Mouse (Mus musculus): Measurements from ENCODE around the gene Smim11. TPM values are rescaled to one million over a fixed set of nuclear protein-coding genes. Genes with fewer than 3 reads are reported as not detected.
A peak's percentile ranks its signal among the peaks of the same experiment; 100 is the strongest.

Gene Smim11
- total RNA-seq (2015; ENCODE audit: low replicate concordance) (7.5 and 50.1 TPM in 2 replicates), total RNA-seq (2017; ENCODE audit: low replicate concordance) (20.7 and 28.7 TPM in 2 replicates)

DNA sequence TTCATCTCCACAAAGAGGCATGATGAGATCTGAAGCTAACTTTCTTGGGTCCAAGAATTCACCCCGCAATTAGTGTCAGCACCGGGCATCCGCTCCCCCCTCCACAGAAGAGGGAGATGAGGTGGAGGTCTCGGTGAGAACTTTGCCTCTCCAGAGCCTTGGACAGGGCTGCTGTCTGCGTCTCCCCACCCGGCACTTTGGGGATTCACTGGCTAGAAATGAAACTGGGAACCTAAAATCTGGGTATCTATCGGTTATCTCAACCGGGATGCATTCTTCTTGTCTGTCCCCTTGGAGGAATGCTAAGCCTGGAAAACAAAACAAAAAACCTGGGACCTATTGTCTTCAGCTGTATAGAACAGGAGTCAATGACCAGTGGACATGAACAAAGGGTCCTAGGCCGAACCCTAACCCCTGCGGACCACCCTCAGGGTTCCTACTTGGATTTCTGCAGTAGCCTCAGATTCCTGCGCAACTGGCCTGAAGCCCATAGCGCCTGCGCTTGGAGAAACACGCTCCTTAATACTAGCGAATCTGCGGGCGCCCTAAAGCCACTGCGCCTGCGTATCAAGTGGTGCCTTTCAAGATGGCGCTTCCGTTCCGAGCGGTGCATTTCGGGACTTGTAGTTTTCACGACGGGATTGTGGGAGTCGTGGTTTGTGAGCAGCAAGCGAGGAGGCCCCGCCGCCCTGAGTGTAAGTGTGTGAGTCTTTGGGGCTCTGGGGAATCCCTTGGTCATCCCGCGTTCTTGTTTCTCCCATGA, at the start of gene Smim11:
Smim11 (plus strand) TSS at position 638 of the 763 bp plus-strand sequence.
- ATAC-seq (replicated peaks; ENCODE audit: low FRiP score, poor library complexity, severe bottlenecking) = peak; percentile 94

- no peak for ATAC-seq (replicated peaks; ENCODE audit: low FRiP score, poor library complexity, severe bottlenecking)
These were observed 46.8 kb upstream of the Smim11 start for GRCm38 (mm10) chr16:92254316-92254715.

DNA sequence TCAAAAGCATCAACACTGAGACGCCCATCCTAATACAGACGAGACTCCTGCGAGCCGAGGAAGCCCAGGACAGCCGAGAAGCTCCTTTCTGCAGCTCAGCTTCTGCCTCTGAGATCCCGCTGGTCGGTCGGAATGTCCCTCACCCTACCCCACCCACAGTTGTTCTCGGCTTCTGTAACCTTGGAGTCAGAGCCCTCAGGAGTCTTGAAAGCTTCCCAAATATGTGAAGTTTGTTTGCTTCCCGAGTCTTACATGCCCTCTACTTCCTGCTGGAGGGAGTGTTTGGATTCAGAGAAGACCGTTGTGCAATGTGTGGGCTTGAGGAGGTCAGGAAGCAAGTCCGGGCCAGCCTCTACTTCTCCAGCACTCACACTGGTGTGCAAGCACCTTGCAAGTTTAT, 33.2 kb upstream of the Smim11 start:
- no peak for ATAC-seq (replicated peaks; ENCODE audit: low FRiP score, poor library complexity, severe bottlenecking)

GRCm38 (mm10) chr16:92274516-92274915, 26.6 kb upstream of the Smim11 start:
- ATAC-seq (replicated peaks; ENCODE audit: low FRiP score, poor library complexity, severe bottlenecking) = no peak

DNA sequence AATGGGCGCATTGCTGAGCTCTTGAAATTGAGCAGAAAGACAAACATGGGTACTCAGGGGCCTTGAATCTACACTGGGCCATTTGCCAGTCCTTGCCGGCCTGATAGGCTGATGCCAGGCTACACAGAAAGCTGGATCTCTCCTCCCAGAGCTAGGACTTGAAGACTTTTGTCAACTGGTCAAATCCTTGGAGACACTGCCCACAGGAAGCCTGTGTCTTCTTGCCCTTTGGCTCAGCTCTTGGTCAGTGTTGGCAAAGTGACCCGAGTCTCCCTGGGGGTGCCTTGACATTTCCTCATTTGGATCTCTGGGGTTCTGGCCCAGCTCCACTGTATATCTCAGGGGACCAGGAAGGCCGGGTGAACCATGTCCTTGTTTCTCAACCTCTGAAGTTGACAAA, 25.6 kb upstream of the Smim11 start:
- ATAC-seq (replicated peaks; ENCODE audit: low FRiP score, poor library complexity, severe bottlenecking) = no peak

GRCm38 (mm10) chr16:92282671-92283070, 18.4 kb upstream of the Smim11 start:
- no peak for ATAC-seq (replicated peaks; ENCODE audit: low FRiP score, poor library complexity, severe bottlenecking)

GRCm38 (mm10) chr16:92285068-92285467, 16.0 kb upstream of the Smim11 start:
- no peak for ATAC-seq (replicated peaks; ENCODE audit: low FRiP score, poor library complexity, severe bottlenecking)

DNA sequence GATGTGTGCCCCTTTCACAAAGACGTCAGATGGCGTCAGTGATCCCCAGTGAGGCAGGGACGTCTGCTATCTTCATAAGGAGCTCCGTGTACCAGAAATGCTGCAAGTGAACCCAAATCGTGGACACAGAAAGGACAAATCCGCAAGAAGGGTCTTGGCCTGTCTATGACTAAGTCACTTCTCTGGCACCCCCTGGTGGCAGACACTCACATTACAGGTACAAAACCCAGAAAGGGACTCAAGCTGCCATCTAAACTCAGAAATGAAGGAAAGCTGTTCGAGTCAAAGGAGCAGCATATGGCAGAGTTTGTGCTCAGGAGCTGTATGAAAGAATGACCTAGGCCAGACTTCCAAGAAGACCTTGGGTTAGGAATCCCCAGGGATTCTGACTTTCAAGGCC, 14.5 kb upstream of the Smim11 start:
- peak; percentile 62; the same call in 1 of the 2 replicates for ATAC-seq (replicated peaks; ENCODE audit: low FRiP score, poor library complexity, severe bottlenecking)

DNA sequence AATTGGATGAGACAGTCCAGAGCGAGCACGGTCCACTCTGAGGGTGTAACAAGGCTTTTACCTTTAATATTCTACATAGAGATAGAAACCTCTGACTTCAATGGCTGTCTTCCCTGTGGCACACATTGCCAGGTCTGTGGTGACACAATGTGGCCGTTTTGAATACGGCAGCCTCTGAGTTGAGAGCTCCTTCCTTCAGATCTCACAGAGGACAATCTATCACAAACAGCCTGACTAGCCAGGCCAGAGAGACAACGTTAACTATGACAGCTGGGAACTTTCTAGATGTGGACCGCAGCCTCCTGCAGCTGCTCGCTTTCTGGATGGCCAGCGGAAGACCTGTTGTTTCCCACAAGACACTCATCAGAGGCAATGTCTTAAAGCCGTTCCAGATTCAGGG, 12.3 kb upstream of the Smim11 start:
- ATAC-seq (replicated peaks; ENCODE audit: low FRiP score, poor library complexity, severe bottlenecking) = no peak

DNA sequence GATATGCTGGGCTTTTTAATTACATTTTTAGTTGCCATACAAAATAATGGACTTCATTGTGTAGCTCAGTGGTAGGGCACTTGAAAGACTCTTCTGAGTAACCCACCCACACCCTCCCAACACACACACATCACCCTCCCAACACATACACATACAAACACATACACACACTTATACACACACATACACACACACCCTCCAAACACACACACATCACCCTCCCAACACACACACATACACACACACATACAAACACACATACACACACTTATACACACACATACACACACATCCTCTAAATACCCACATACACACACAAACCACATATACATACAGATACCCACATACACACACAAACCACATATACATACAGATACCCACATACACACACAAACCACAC, 11.0 kb upstream of the Smim11 start:
- ATAC-seq (replicated peaks; ENCODE audit: low FRiP score, poor library complexity, severe bottlenecking) = no peak

DNA sequence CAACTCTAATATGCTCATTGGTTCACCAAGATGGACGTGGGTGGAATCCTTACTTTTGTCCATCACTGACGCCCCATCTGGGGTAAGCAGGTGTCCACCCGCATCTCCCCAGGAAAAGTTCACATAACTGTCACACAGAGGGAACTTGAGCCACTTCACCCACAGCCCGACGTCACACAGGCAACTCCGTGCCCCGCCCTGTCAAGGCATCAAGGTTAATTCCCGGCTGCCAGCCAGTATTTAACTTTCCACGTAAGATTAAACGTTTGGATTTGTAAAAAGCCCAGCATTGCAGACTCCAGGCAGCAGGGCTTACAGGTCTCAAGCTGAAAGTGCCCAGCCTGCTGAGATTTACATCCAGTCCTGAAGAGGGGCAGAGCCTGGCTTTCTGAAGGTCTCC, 9.0 kb upstream of the Smim11 start, which contains the start of gene Kcne2:
Kcne2 (plus strand) TSS at position 289 of the 400 bp plus-strand sequence.
- no peak for ATAC-seq (replicated peaks; ENCODE audit: low FRiP score, poor library complexity, severe bottlenecking)

- no peak for ATAC-seq (replicated peaks; ENCODE audit: low FRiP score, poor library complexity, severe bottlenecking)
These were observed 6.7 kb upstream of the Smim11 start for GRCm38 (mm10) chr16:92294267-92294970.

DNA sequence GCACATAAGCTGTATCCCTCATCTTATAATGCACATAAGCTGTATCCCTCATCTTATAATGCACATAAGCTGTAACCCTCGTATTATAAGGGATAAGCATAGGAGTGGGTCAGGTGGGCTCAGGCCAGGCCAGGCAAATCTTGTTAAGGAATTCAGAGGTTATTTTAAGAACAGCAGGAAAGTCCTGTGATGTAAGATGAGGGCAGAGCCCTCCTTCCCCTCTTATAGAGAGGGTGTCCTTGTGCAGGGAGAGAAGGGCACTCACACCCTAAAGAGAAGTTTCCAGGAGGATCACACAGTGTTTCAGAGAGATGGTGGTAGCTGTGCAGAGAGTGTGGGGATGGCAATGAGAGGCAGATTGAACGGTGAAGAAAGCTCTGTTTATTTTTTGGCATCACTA, 5.8 kb upstream of the Smim11 start:
- ATAC-seq (replicated peaks; ENCODE audit: low FRiP score, poor library complexity, severe bottlenecking) = no peak

- peak; percentile 71 for ATAC-seq (replicated peaks; ENCODE audit: low FRiP score, poor library complexity, severe bottlenecking)
These were observed 323 bp downstream of the Smim11 start for GRCm38 (mm10) chr16:92301412-92301806.

DNA sequence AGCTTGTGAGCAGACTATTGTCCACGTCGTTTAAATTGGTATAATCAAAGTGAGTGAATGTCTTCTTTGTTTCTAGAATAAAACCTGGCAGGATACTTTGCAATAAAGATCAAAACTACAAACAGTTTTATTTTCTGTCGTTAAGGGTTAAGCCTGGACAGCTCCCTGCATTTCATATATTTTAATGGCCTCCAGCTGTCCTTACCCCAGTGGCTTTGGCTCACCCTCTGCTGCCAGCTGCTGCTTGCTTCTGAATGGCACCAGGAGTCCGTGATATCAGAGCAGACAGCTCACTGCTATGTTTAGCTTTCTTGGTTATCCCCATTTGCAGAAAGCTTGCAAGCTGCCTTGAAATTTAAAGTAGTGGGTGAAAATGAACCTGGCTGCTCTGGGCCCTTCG, 903 bp downstream of the Smim11 start:
- 0 out of 2 replicates have a peak, but pooled peaks have one; percentile 17 for ATAC-seq (replicated peaks; ENCODE audit: low FRiP score, poor library complexity, severe bottlenecking)

- ATAC-seq (replicated peaks; ENCODE audit: low FRiP score, poor library complexity, severe bottlenecking) = no peak
These were observed 1.4 kb downstream of the Smim11 start for GRCm38 (mm10) chr16:92302506-92302905.

DNA sequence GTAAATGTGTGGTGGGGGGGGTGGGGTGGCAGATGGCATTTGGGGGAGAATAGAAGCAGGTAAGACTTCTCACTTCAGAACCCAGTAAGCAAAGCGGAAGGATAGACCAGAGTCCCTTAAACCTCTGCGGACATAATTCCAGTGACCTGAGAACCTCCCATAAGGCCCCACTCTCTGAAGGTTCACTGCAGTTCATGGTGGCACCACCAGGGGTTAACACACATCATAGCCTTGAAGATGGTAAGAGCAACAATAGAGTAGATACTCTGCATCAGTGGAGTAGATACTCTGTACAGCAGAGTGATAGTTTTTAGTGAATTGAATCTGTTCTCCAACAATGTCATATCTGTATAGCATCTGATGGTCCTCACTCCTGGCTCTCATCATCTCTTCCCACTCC, 4.4 kb downstream of the Smim11 start:
- ATAC-seq (replicated peaks; ENCODE audit: low FRiP score, poor library complexity, severe bottlenecking) = no peak

DNA sequence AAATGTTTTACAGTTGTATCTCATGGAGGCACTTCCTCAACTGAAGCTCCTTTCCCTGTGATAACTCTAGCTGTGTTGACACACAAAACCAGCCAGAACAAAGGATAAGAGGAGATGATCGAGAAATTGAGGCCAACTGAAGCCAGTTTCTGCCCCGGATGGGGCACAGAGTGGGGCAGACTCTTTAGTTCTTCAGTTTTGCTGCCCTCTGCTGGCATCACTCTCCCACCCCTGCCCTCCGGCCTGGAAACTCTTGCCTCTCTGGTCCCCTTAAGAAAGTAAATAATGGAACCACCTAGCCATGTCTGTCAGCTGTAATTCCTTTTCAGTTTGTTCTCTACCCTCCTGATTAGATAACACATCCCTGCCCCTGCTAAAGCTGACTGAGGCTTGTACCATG, 6.9 kb downstream of the Smim11 start:
- no peak for ATAC-seq (replicated peaks; ENCODE audit: low FRiP score, poor library complexity, severe bottlenecking)

GRCm38 (mm10) chr16:92309126-92309525, 8.0 kb downstream of the Smim11 start:
- no peak for ATAC-seq (replicated peaks; ENCODE audit: low FRiP score, poor library complexity, severe bottlenecking)

GRCm38 (mm10) chr16:92313953-92314741, 13.1 kb downstream of the Smim11 start:
- ATAC-seq (replicated peaks; ENCODE audit: low FRiP score, poor library complexity, severe bottlenecking) = peak; percentile 66

Data from erythroid progenitor cell, adult 5-6 weeks (primary cell).